Mouse (Mus musculus) C2C12 (cell line): ENCODE measurements at regions not wholly inside any gene's neighbourhood (a gene's known extent, or its start where the extent isn't known, plus 50 kb on each side); places are given as distances from the start of the nearest gene placed in this dataset.

Experiments used
- H3K27me3 ChIP-seq: one replicate; pipeline ENCODE4 v1.6.1; 2011; ENCODE audit not compliant: control insufficient read depth, insufficient read depth, insufficient read length
- H3K36me3 ChIP-seq: one replicate; pipeline ENCODE4 v1.6.1; 2011; ENCODE audit not compliant: control insufficient read depth, insufficient read depth
- H3K4me3 ChIP-seq: one replicate; pipeline ENCODE4 v1.5.1; 2011; ENCODE audit warnings: mild to moderate bottlenecking, control low read depth; ENCODE audit not compliant: poor library complexity, insufficient read depth, severe bottlenecking
- H3K79me2 ChIP-seq: one replicate; pipeline ENCODE4 v1.6.1; 2011; ENCODE audit not compliant: control insufficient read depth, insufficient read depth
- H3K79me3 ChIP-seq: one replicate; pipeline ENCODE4 v1.6.1; 2011; ENCODE audit warnings: low read depth, control low read depth
- H3ac ChIP-seq: one replicate; pipeline ENCODE3; 2011; ENCODE audit warnings: low read depth; ENCODE audit not compliant: control insufficient read depth, insufficient read length
- CEBPB ChIP-seq: IDR thresholded peaks from one replicate; pipeline ENCODE4 v1.6.1; 2011; ENCODE audit warnings: low read depth, mild to moderate bottlenecking, control low read depth, moderate library complexity
- CTCF ChIP-seq: IDR thresholded peaks from one replicate; pipeline ENCODE4 v1.5.1; 2011; ENCODE audit not compliant: control insufficient read depth, insufficient read depth, insufficient read length
- FOSL1 ChIP-seq: IDR thresholded peaks from one replicate; pipeline ENCODE4 v1.8.0; 2011; ENCODE audit warnings: mild to moderate bottlenecking, low read length; ENCODE audit not compliant: poor library complexity, insufficient read depth, severe bottlenecking
- MAX ChIP-seq: IDR thresholded peaks from one replicate; pipeline ENCODE4 v1.6.1; 2011; ENCODE audit warnings: mild to moderate bottlenecking, control low read depth
- MYOD1 ChIP-seq: IDR thresholded peaks from one replicate; pipeline ENCODE4 v1.6.1; 2011; ENCODE audit warnings: low read depth; ENCODE audit not compliant: control insufficient read depth, insufficient read length
- MYOG ChIP-seq: IDR thresholded peaks from one replicate; pipeline ENCODE4 v1.6.1; 2011; ENCODE audit not compliant: control insufficient read depth, insufficient read length; ENCODE audit errors: extremely low read depth
- USF1 ChIP-seq: IDR thresholded peaks from one replicate; pipeline ENCODE4 v1.6.1; 2011; ENCODE audit warnings: low read depth, mild to moderate bottlenecking, control low read depth, moderate library complexity

- Histone ChIP-seq H3K36me3 (no peaks in the 10 kb centered on the region), H3K79me2 (no peaks in the 10 kb centered on the region), H3K27me3 (no peaks in the 10 kb centered on the region), H3ac (no peak overlapping the region), H3K4me3 (no peak overlapping the region), H3K79me3 (no peaks in the 10 kb centered on the region)
- TF ChIP-seq FOSL1: no peak
- no peak for TF ChIP-seq MYOG
- TF ChIP-seq CTCF: no peak
- TF ChIP-seq CEBPB: no peak
- no peak for TF ChIP-seq MAX
- no peak for TF ChIP-seq USF1
- TF ChIP-seq MYOD1: no peak
These were observed 89.8 kb upstream of the Slc45a1 start for GRCm38 (mm10) chr4:150741810-150742209.

- Histone ChIP-seq H3K27me3 (no peaks in the 10 kb centered on the region), H3ac (no peak overlapping the region), H3K36me3 (no peaks in the 10 kb centered on the region), H3K79me3 (no peaks in the 10 kb centered on the region), H3K79me2 (no peaks in the 10 kb centered on the region), H3K4me3 (no peak overlapping the region)
- no peak for TF ChIP-seq FOSL1
- peak; percentile 8 for TF ChIP-seq USF1
These were observed 88.2 kb upstream of the Slc45a1 start for GRCm38 (mm10) chr4:150740167-150740566.

- Histone ChIP-seq H3K27me3 (no peaks in the 10 kb centered on the region), H3ac (no peak overlapping the region), H3K79me3 (no peaks in the 10 kb centered on the region), H3K4me3 (no peak overlapping the region), H3K36me3 (no peaks in the 10 kb centered on the region), H3K79me2 (no peaks in the 10 kb centered on the region)
- TF ChIP-seq FOSL1: no peak
- no peak for TF ChIP-seq MYOG
- no peak for TF ChIP-seq MYOD1
- TF ChIP-seq USF1: no peak
- no peak for TF ChIP-seq MAX
- no peak for TF ChIP-seq CTCF
- TF ChIP-seq CEBPB: no peak
These were observed 86.8 kb upstream of the Slc45a1 start for GRCm38 (mm10) chr4:150738736-150739135.

DNA sequence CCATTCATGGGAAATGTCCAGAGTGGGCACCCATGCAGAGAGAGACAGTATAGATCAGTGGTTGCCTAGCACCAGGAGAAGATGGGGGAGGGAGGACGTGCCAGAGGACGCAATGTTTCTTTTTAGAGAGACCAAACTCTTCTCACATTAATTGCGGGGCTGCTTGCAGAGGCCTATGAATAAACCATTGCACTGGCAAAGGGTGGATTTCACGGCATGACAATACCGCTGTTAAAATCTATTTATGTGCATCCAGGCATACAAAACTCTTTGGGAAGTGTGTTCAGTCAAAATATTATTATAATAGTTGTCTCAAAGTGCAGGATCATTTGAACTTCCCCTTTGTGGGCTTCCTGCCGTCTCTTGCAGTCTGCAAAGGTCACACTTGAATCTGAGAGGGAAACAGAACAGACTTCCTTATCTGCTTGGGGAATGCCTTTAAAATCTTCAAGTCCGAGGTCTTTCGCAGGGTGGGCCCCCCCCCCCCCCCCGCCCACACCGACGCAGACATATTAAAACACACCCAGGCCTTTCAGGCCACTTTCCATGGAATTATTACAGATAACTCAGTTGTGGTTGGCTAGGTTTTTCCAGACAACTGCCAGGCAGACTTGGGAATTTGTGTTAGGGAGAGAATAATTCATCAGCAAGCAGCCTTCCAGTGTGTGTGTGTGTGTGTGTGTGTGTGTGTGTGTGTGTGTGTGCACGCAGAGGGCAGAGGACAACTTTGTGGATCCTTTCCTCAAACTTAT, 78.3 kb upstream of the Slc45a1 start:
- Histone ChIP-seq H3ac (no peak overlapping the region), H3K36me3 (no peaks in the 10 kb centered on the region), H3K4me3 (no peak overlapping the region), H3K27me3 (no peaks in the 10 kb centered on the region), H3K79me3 (no peaks in the 10 kb centered on the region), H3K79me2 (no peaks in the 10 kb centered on the region)
- TF ChIP-seq USF1: no peak
- no peak for TF ChIP-seq CTCF
- TF ChIP-seq FOSL1: no peak
- no peak for TF ChIP-seq CEBPB
- TF ChIP-seq MAX: no peak
- TF ChIP-seq MYOG: no peak
- no peak for TF ChIP-seq MYOD1

GRCm38 (mm10) chr4:150726539-150726938, 74.6 kb upstream of the Slc45a1 start:
- TF ChIP-seq CEBPB (no peak), FOSL1 (no peak), MYOD1 (no peak), MYOG (no peak), CTCF (no peak), MAX (no peak), USF1 (no peak)
- Histone ChIP-seq H3K79me3 (no peaks in the 10 kb centered on the region), H3K4me3 (no peak overlapping the region), H3K36me3 (no peaks in the 10 kb centered on the region), H3ac (no peak overlapping the region), H3K27me3 (no peaks in the 10 kb centered on the region), H3K79me2 (no peaks in the 10 kb centered on the region)

GRCm38 (mm10) chr4:150726136-150726480, 74.1 kb upstream of the Slc45a1 start:
- H3K36me3 ChIP-seq: no peaks in the 10 kb centered on the region
- H3K79me2 ChIP-seq: no peaks in the 10 kb centered on the region
- H3ac ChIP-seq: no peak overlapping the region
- TF ChIP-seq FOSL1 (no peak), MAX (no peak), MYOG (no peak)
- H3K4me3 ChIP-seq: no peak overlapping the region
- no peaks in the 10 kb centered on the region for H3K27me3 ChIP-seq
- H3K79me3 ChIP-seq: no peaks in the 10 kb centered on the region
